Mouse (Mus musculus): ENCODE data around the gene Majin.

DNA sequence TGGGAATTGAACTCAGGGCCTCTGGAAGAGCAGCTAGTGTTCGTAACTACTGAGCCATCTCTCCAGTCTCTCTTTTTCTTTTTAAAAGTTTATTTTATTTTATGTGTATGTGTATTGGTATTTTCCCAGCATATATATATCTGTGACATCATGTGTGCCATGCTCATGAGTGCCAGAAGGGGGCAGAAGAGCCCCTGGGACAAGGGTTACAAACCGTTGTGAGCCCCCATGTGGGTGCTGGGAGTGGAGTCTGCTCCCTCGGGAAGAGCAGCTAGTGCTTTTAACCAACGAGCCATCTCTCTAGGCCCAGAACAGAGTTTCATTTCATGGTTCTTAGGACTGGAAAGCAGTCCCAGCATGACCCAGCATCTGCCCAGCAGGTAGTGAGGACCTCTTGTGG, 17.4 kb upstream of the Majin start:
- no peak for TF ChIP-seq GATA1 (IDR thresholded peaks at IDR 0.05; ENCODE audit: borderline replicate concordance, low read length)
- no peak for TF ChIP-seq FLI1 (IDR thresholded peaks at IDR 0.05; ENCODE audit: low read length)

Measured in megakaryocyte, embryonic 14.5 days (primary cell).